Mouse (Mus musculus) thymus, adult 2 months (tissue): Measurements from ENCODE around the gene Rnf41. TPM values are rescaled to one million over a fixed set of nuclear protein-coding genes. Genes with fewer than 3 reads are reported as not detected.

Experiments used
- DNase-seq: peaks from one replicate; pipeline ENCODE4 v3.0.0; 2021
- H3K27ac ChIP-seq: fragments of 200-500 bp; 2 replicates; pipeline ENCODE4 v1.5.1; 2012; ENCODE audit warnings: low read length, control low read depth; ENCODE audit not compliant: control insufficient read depth, insufficient read depth
- H3K27me3 ChIP-seq: fragments of 200-500 bp; 2 replicates; pipeline ENCODE4 v1.6.1; 2012; ENCODE audit warnings: mild to moderate bottlenecking, low read length, moderate library complexity, mixed read lengths; ENCODE audit not compliant: control insufficient read depth, insufficient read depth
- H3K36me3 ChIP-seq: fragments of 200-500 bp; 2 replicates; pipeline ENCODE4 v1.6.1; 2012; ENCODE audit warnings: mild to moderate bottlenecking, low read length, moderate library complexity; ENCODE audit not compliant: control insufficient read depth, insufficient read depth
- H3K4me1 ChIP-seq: fragments of 200-500 bp; replicated peaks from 2 replicates; pipeline ENCODE4 v1.6.1; 2012; ENCODE audit warnings: low read length; ENCODE audit not compliant: control insufficient read depth, insufficient read depth
- H3K4me3 ChIP-seq: fragments of 200-500 bp; 2 replicates; pipeline ENCODE4 v1.5.1; 2012; ENCODE audit warnings: mild to moderate bottlenecking, low read length, control low read depth, moderate library complexity; ENCODE audit not compliant: control insufficient read depth, insufficient read depth
- CTCF ChIP-seq: fragments of 200-500 bp; IDR thresholded peaks from 2 replicates; pipeline ENCODE4 v1.5.1; 2012; ENCODE audit warnings: mild to moderate bottlenecking, control low read depth, low read length, moderate library complexity, borderline replicate concordance; ENCODE audit not compliant: control insufficient read depth, poor library complexity, insufficient read depth; ENCODE audit errors: extremely low read depth
- POLR2A ChIP-seq: fragments of 200-500 bp; IDR thresholded peaks from 2 replicates; pipeline ENCODE4 v1.6.1; 2012; ENCODE audit warnings: mild to moderate bottlenecking, low read length, control low read depth, moderate library complexity; ENCODE audit not compliant: control insufficient read depth, poor library complexity, insufficient read depth; ENCODE audit errors: extremely low read depth
- WGBS: fragments of 180-500 bp; shearing (Covaris S2); methylation state at CpG from one replicate; pipeline ENCODE4 v1.1.7; 2018; 5-methylcytosine and 5-hydroxymethylcytosine counted together
- polyA plus RNA-seq: library from polyadenylated mRNA; depleted of rRNA; stranded (reverse); fragments of >200 nt; gene quantifications from 2 replicates; pipeline ENCODE4 v1.2.3, GENCODE M21; 2012

Gene Rnf41
- polyA plus RNA-seq, 1 experiment = 37.8 TPM

DNA sequence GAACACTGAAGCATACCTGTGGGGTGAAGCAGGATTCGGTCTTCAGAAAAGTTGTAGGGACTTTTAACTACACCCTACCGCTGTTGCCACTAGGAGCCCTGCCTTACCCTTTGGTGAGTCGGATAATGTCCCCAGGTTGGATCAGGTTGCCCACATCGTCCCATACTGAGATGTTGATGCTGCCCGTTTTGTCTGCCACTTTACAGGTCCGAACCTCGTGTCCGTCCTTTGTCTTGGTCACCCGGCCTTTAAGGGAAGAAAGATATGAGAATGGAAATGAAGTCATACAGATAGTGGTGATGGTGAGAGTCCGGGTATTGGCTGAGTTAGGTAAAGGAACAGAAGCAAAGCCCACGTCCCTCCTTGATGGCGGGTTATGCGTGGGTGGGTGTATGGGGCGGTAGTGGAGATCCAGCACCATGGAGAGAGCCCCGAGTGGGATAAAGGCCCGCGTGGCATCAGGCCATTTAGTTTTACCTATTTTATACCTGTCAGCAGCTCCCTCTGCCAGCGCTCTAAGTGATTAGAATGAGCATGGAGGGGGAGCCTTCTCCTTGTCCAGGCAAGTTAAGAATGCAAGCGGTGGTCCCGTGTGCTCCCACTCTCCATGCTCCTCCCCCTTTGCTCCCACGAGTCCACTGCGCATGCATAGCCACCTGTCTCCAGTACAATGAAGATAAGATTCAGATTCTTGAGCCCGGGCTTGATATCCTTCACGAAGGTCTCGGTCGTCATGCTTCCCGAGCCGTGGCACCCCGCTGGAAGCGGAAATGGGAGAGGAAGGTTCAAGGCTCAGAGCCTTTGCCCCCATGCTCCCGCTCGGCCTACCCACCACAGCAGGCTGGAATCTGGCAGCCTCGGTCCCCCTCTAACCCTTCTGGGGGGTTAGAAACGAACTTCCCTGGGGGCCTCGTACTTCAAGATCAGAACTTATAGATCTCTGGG lies 2.6 kb upstream of the Rnf41 start:
- WGBS = 24% methylated on average over 35 of the region's 35 CpGs
- H3K4me3 ChIP-seq = peak overlapping the region; percentile 68
- H3K27me3 ChIP-seq = no peaks in the 10 kb centered on the region
- H3K36me3 ChIP-seq = no peaks in the 10 kb centered on the region
- peak; percentile 37 for DNase-seq
- peak overlapping the region; percentile 3; the same call in 1 of the 2 replicates for H3K27ac ChIP-seq
- TF ChIP-seq POLR2A (no peak), CTCF (no peak)
- peaks cover 25% of the 10 kb centered on the region for H3K4me1 ChIP-seq

DNA sequence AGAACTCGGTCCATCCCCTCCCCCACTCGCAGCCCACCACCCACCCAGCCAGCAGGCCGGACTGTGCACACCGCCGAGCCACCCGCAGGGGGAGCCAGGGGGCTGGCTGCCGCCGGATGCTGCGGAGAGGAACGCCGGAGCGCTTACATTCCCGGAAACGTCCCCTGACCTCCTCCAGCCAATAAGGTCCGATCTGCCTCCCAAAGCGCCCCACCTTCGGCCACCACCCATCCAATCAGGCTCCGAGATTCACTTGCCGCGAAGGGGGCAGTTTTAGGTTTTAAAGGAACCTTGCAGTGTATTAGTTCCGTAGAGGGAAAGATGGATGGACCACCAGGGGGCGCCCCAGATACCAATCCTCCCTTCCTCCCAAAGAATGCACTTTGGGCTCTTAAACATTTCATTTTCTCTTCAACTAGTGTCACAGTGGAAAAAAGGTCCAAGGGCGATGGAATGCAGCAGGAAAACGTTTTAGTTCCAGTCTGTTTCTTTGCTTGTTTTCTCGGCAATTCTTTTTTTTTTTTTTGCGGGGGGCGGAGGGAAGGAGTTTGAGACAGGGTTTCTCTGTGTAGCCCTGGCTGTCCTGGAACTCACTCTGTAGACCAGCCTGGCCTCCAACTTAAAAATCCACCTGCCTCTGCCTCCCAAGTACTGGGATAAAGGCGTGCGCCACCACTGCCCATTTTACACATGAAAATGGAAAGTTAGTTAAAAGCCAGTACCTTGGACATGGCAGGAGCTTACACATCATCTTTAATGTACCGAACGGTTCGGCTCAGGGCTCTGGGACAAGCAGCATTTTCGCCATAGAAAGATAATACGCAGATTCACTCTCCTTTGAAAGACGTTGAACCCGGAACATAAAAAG lies 1.5 kb upstream of the Rnf41 start:
- TF ChIP-seq CTCF = peak; percentile 91
- TF ChIP-seq POLR2A = peak; percentile 63; the same call in 1 of the 2 replicates
- Histone ChIP-seq H3K36me3 (no peaks in the 10 kb centered on the region), H3K27ac (peak overlapping the region; percentile 94), H3K4me3 (peak overlapping the region; percentile 68), H3K4me1 (peaks cover 25% of the 10 kb centered on the region), H3K27me3 (no peaks in the 10 kb centered on the region)
- 7% methylated on average over 36 of the region's 36 CpGs for WGBS
- DNase-seq = peak; percentile 96

DNA sequence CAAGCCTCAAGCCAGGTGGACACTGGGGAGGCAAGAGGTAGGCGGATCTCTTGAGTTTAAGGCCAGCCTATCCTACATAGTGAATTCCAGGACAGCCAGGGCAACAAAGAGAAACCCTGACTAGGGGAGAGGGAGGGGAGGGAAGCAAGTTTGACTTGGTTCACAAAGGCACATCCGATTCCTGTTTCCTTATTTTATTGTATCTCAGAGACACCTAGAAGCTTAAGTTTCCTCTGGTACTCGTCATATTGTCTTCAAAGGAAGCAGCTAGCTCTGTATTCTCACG lies 954 bp upstream of the Rnf41 start:
- Histone ChIP-seq H3K4me1 (peaks cover 25% of the 10 kb centered on the region), H3K27me3 (no peaks in the 10 kb centered on the region), H3K27ac (peak overlapping the region; percentile 94), H3K4me3 (peak overlapping the region; percentile 35), H3K36me3 (no peaks in the 10 kb centered on the region)
- DNase-seq = peak; percentile 16
- TF ChIP-seq CTCF (no peak), POLR2A (no peak)
- WGBS = 11% methylated on average over 4 of the region's 4 CpGs

- no peak for DNase-seq
- Histone ChIP-seq H3K27me3 (no peaks in the 10 kb centered on the region), H3K4me1 (peaks cover 25% of the 10 kb centered on the region), H3K4me3 (peak overlapping the region; percentile 87), H3K36me3 (peaks cover 11% of the 10 kb centered on the region; the same call in 1 of the 2 replicates), H3K27ac (no peak overlapping the region)
- TF ChIP-seq CTCF = no peak
- no peak for TF ChIP-seq POLR2A
- WGBS = 7% methylated on average over 14 of the region's 14 CpGs
These were observed 561 bp downstream of the Rnf41 start for GRCm38 (mm10) chr10:128412055-128412381.

- 14% methylated on average over 1 of the region's 1 CpGs for WGBS
- H3K27ac ChIP-seq = no peak overlapping the region
- H3K4me3 ChIP-seq = no peak overlapping the region
- TF ChIP-seq POLR2A = no peak
- TF ChIP-seq CTCF = no peak
- no peak for DNase-seq
- peaks cover 25% of the 10 kb centered on the region for H3K4me1 ChIP-seq
- peaks cover 15% of the 10 kb centered on the region; the same call in 1 of the 2 replicates for H3K36me3 ChIP-seq
- no peaks in the 10 kb centered on the region for H3K27me3 ChIP-seq
These were observed 1.1 kb downstream of the Rnf41 start for GRCm38 (mm10) chr10:128412558-128412957.

DNA sequence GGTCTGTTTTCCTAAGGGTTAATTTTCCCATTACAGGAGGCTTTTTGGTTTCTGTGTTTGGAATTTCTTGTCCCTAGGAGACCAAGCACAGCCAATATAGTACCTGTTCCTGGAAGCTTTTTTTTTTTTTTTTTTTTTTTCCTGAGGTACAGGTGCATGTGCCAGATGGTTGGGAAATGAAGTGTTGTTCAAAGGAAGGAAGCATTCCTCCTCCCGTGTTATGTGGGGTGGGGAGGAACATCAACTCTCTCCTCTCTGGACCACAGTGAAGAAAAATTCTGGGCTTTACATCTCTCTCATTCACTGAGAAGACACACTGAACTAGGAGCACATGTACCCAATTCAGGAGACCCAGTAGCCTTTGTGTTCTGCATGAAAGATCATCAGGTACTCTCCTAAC lies 1.6 kb downstream of the Rnf41 start:
- TF ChIP-seq CTCF (no peak), POLR2A (no peak)
- peaks cover 18% of the 10 kb centered on the region; the same call in 1 of the 2 replicates for H3K36me3 ChIP-seq
- peaks cover 25% of the 10 kb centered on the region for H3K4me1 ChIP-seq
- 33% methylated on average over 1 of the region's 1 CpGs for WGBS
- H3K4me3 ChIP-seq = no peak overlapping the region
- DNase-seq = no peak
- no peaks in the 10 kb centered on the region for H3K27me3 ChIP-seq
- H3K27ac ChIP-seq = no peak overlapping the region
